Mouse (Mus musculus): ENCODE data around the gene Cdk14.

- TF ChIP-seq CTCF (IDR thresholded peaks at IDR 0.05; ENCODE audit: low read depth, low read length) (no peak), POLR2A (IDR thresholded peaks at IDR 0.05; ENCODE audit: insufficient read depth, low read length) (no peak)
These were observed 665.3 kb downstream of the Cdk14 start for GRCm38 (mm10) chr5:4754701-4755281.
